Mouse (Mus musculus) liver, embryonic 13.5 days (tissue): ENCODE measurements at regions not wholly inside any gene's neighbourhood (a gene's known extent, or its start where the extent isn't known, plus 50 kb on each side); places are given as distances from the start of the nearest gene placed in this dataset.

ENCODE experiments used
- ATAC-seq: fragments of 200-750 bp; cut with Nextera tagmentation; 2 replicates; pipeline ENCODE4 v1.8.0; 2017; ENCODE audit warnings: low read depth, mild to moderate bottlenecking, moderate number of reproducible peaks, moderate library complexity
- DNase-seq: peaks from one replicate; pipeline ENCODE4 v3.0.0; 2022
- H3K27ac ChIP-seq: fragments of 300-500 bp; sonication (generic); 2 replicates; pipeline ENCODE4 v1.5.1; 2015; ENCODE audit warnings: moderate library complexity, mild to moderate bottlenecking, inconsistent platforms
- H3K27me3 ChIP-seq: fragments of 300-500 bp; sonication (generic); 2 replicates; pipeline ENCODE4 v1.6.1; 2015; ENCODE audit warnings: mild to moderate bottlenecking, inconsistent platforms
- H3K36me3 ChIP-seq: fragments of 300-500 bp; sonication (generic); 2 replicates; pipeline ENCODE4 v1.6.1; 2015; ENCODE audit warnings: mild to moderate bottlenecking, inconsistent platforms
- H3K4me1 ChIP-seq: fragments of 300-500 bp; sonication (generic); replicated peaks from 2 replicates; pipeline ENCODE4 v1.6.1; 2015; ENCODE audit warnings: inconsistent platforms
- H3K4me2 ChIP-seq: fragments of 300-500 bp; sonication (generic); 2 replicates; pipeline ENCODE4 v1.6.1; 2015; ENCODE audit warnings: inconsistent platforms, mild to moderate bottlenecking, moderate library complexity
- H3K4me3 ChIP-seq: fragments of 300-500 bp; sonication (generic); replicated peaks from 2 replicates; pipeline ENCODE4 v1.5.1; 2015; ENCODE audit warnings: mild to moderate bottlenecking, inconsistent platforms
- H3K9ac ChIP-seq: fragments of 300-500 bp; sonication (generic); 2 replicates; pipeline ENCODE4 v1.6.1; 2015; ENCODE audit warnings: mild to moderate bottlenecking, inconsistent platforms
- H3K9me3 ChIP-seq: fragments of 300-500 bp; sonication (generic); replicated peaks from 2 replicates; pipeline ENCODE4 v1.6.1; 2016; ENCODE audit warnings: inconsistent platforms
- WGBS: fragments of 180-500 bp; shearing (Covaris S2); methylation state at CpG from one replicate; pipeline ENCODE4 v1.1.7; 2015; ENCODE audit not compliant: insufficient replicate concordance; 5-methylcytosine and 5-hydroxymethylcytosine counted together

- no peak for ATAC-seq
- no peak overlapping the region for H3K4me2 ChIP-seq
- no peak overlapping the region for H3K9ac ChIP-seq
Observed at GRCm38 (mm10) chr6:95229885-95230284, 92.0 kb upstream of the Gm10234 start.

DNA sequence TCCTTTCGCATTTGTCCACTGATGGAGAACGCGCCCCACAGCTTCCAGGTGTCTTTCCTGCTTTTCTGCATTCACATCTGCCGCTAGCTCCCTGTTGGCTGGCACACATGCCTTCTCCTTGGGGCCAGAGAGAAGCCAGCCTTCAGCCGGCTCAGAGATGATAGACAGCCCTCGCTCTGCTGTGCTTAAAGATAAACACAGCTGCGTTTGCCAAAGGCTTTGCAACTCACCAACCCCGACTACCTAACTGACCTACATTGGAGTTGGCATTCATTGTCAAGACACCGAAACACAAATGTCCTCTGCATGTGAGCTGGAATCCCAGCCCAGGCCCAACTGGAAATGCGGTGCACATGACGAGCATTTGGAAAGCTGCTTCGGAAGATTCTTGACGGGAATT lies 87.2 kb upstream of the Gm10234 start:
- no peak overlapping the region for H3K4me3 ChIP-seq
- WGBS, result 68% methylated on average over 13 of the region's 13 CpGs
- H3K4me1 ChIP-seq, result no peaks in the 10 kb centered on the region
- no peaks in the 10 kb centered on the region for H3K9me3 ChIP-seq
- H3K36me3 ChIP-seq, result no peaks in the 10 kb centered on the region
- no peak overlapping the region for H3K27ac ChIP-seq
- DNase-seq (no peak), ATAC-seq (no peak)
- H3K4me2 ChIP-seq, result no peak overlapping the region
- no peak overlapping the region for H3K9ac ChIP-seq
- no peaks in the 10 kb centered on the region for H3K27me3 ChIP-seq

More at GRCm38 (mm10) chr6:95229885-95230284, 92.0 kb upstream of the Gm10234 start:
- no peak for DNase-seq
- H3K27me3 ChIP-seq, result no peaks in the 10 kb centered on the region
- H3K4me1 ChIP-seq, result no peaks in the 10 kb centered on the region
- H3K4me3 ChIP-seq, result no peak overlapping the region
- H3K9me3 ChIP-seq, result no peaks in the 10 kb centered on the region
- WGBS, result 61% methylated on average over 8 of the region's 8 CpGs
- H3K36me3 ChIP-seq, result no peaks in the 10 kb centered on the region
- H3K27ac ChIP-seq, result no peak overlapping the region

DNA sequence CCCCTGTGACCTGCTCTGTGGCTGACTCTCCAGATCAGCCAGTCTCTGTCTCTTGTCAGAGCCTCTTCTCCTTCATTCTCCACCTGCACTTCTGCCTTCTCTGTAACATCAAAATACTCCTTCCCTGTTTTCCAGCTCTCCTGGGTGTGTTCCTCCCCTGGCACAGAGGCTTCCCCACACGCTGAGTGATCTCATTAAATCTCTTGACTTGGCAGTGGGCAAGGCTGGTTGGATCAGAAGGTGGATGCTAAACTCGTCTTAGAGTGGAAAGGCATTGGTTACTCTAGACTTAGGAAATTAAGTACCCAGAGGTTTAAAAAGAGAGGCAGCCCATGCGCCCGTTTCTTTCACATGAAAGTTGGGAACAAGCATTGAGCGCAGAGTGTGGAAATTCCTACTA lies 78.3 kb upstream of the Gm10234 start:
- H3K4me1 ChIP-seq, result no peaks in the 10 kb centered on the region
- 53% methylated on average over 5 of the region's 5 CpGs for WGBS
- H3K27ac ChIP-seq, result no peak overlapping the region
- ATAC-seq, result no peak
- H3K9me3 ChIP-seq, result no peaks in the 10 kb centered on the region
- H3K4me3 ChIP-seq, result no peak overlapping the region
- no peak overlapping the region for H3K4me2 ChIP-seq
- no peak overlapping the region for H3K9ac ChIP-seq
- no peaks in the 10 kb centered on the region for H3K36me3 ChIP-seq
- no peaks in the 10 kb centered on the region for H3K27me3 ChIP-seq
- DNase-seq, result no peak

- 60% methylated on average over 7 of the region's 7 CpGs for WGBS
- no peaks in the 10 kb centered on the region for H3K9me3 ChIP-seq
- H3K4me1 ChIP-seq, result no peaks in the 10 kb centered on the region
- no peak overlapping the region for H3K4me2 ChIP-seq
- no peak overlapping the region for H3K4me3 ChIP-seq
- H3K27me3 ChIP-seq, result no peaks in the 10 kb centered on the region
- H3K9ac ChIP-seq, result no peak overlapping the region
- H3K27ac ChIP-seq, result no peak overlapping the region
- no peaks in the 10 kb centered on the region for H3K36me3 ChIP-seq
- DNase-seq (no peak), ATAC-seq (no peak)
Observed at GRCm38 (mm10) chr6:95244911-95245310, 77.0 kb upstream of the Gm10234 start.

DNA sequence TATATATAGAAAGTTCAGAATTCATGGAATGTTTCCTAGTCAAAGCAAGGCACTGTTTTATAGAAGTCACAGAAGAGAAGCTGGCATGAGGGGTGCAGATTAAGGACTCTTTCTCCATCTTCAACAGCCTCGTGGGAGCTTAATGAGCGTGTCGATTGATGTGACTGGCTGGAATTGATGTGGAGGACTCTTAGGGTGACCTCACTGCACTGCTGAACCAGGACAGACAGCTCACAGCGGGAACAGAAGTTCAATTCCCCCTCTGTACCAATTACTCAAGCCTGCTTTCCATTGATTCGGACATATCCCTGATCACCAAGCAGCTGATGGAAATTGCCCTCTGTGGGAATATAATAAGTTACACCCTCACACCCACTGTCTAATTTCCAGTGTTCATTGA lies 65.6 kb upstream of the Gm10234 start:
- no peak for DNase-seq
- Histone ChIP-seq H3K4me3 (no peak overlapping the region), H3K9me3 (no peaks in the 10 kb centered on the region; the same call in 1 of the 2 replicates), H3K27me3 (no peaks in the 10 kb centered on the region), H3K9ac (no peak overlapping the region), H3K27ac (no peak overlapping the region), H3K4me1 (no peaks in the 10 kb centered on the region), H3K4me2 (no peak overlapping the region), H3K36me3 (no peaks in the 10 kb centered on the region)
- WGBS, result 49% methylated on average over 5 of the region's 5 CpGs
- no peak for ATAC-seq

- Histone ChIP-seq H3K36me3 (no peaks in the 10 kb centered on the region), H3K27ac (no peak overlapping the region), H3K27me3 (no peaks in the 10 kb centered on the region), H3K4me3 (no peak overlapping the region), H3K9me3 (no peaks in the 10 kb centered on the region), H3K9ac (no peak overlapping the region), H3K4me1 (no peaks in the 10 kb centered on the region), H3K4me2 (no peak overlapping the region)
- ATAC-seq, result no peak
- DNase-seq, result no peak
- 42% methylated on average over 1 of the region's 1 CpGs for WGBS
Observed at GRCm38 (mm10) chr6:95261001-95261400, 60.9 kb upstream of the Gm10234 start.

DNA sequence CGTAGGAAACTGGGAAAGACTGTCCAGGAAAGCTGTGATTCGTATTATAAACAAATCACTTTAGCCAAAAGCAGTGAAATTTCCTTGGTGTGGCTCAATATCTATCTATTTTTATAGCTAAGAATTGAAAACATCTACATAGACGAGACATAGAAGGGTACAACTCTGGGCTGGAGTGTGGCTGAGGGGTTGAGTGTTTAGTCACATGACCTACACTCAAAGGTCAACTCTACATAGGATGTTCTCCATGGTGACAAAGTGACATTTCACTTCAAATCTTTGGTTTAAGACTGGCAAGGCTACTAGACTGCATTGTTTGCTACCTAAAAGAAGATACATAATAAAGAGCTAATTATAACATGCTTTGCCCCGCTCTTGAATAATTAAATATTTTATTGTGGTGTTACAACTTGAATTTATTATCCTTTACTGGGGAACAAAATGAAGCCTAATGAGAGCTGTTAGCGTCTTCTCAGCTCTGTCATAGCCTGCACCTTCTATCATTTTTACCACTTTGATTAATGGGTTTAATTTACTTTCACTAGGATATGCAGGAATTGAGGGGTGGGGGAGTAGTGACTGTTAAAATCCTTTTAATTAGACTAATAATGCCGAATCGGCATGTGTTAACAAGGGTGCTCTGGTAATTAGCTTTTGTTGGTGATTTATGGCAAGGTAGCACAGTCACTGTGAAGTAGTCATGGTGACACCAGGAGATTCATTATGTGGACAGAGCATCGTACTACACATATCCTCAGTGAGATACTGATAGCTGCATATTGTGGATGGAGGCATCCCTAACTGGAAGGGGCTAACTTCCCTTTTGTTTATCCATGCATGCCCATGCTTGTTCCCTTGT lies 57.7 kb upstream of the Gm10234 start:
- 61% methylated on average over 8 of the region's 8 CpGs for WGBS
- Histone ChIP-seq H3K27ac (no peak overlapping the region), H3K27me3 (no peaks in the 10 kb centered on the region), H3K4me1 (no peaks in the 10 kb centered on the region), H3K4me3 (no peak overlapping the region), H3K9ac (no peak overlapping the region), H3K4me2 (no peak overlapping the region), H3K36me3 (no peaks in the 10 kb centered on the region), H3K9me3 (no peaks in the 10 kb centered on the region)
- ATAC-seq, result no peak
- DNase-seq, result no peak

DNA sequence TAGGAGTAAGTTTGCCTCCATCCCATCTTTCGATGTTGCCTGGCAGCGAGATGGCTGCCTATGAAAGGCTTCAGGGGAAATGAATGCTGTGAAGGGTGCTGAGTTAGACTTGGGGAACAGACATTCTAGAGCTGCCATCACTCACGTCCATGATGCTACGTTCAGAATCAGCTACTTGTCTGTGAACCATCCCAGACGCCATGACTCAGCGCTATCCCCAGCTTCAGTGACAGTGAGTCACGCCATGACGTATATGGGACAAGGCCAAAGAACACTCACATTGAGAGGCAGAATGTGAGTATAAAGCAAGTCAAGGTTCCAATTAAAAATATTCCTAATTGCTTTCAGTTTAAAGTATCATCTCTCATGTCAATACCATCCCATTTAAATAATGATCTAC lies 52.4 kb upstream of the Gm10234 start:
- H3K4me2 ChIP-seq, result no peak overlapping the region
- no peak overlapping the region for H3K4me3 ChIP-seq
- H3K27me3 ChIP-seq, result no peaks in the 10 kb centered on the region
- H3K9ac ChIP-seq, result no peak overlapping the region
- 77% methylated on average over 8 of the region's 8 CpGs for WGBS
- H3K9me3 ChIP-seq, result no peaks in the 10 kb centered on the region
- no peaks in the 10 kb centered on the region for H3K36me3 ChIP-seq
- H3K4me1 ChIP-seq, result no peaks in the 10 kb centered on the region
- DNase-seq (no peak), ATAC-seq (no peak)
- H3K27ac ChIP-seq, result no peak overlapping the region
